Mouse (Mus musculus) intestine, embryonic 14.5 days (tissue): ENCODE results near the gene Arid2. TPM values are rescaled to one million over a fixed set of nuclear protein-coding genes. Genes with fewer than 3 reads are reported as not detected.

Source experiments
- ATAC-seq: fragments of 200-750 bp; cut with Nextera tagmentation; replicated peaks from 2 replicates; pipeline ENCODE4 v1.8.0; 2017; ENCODE audit warnings: low read depth, moderate number of reproducible peaks, moderate TSS enrichment, moderate library complexity; ENCODE audit not compliant: low FRiP score, low TSS enrichment
- DNase-seq: peaks from one replicate; pipeline ENCODE4 v3.0.0-alpha.2; 2018; ENCODE audit warnings: low spot score
- H3K27ac ChIP-seq: fragments of 300-500 bp; sonication (generic); 2 replicates; pipeline ENCODE4 v1.5.1; 2014; ENCODE audit warnings: low read depth, mild to moderate bottlenecking, control low read depth
- H3K27me3 ChIP-seq: fragments of 300-500 bp; sonication (generic); replicated peaks from 2 replicates; pipeline ENCODE4 v1.6.1; 2014; ENCODE audit warnings: low read length, control low read depth; ENCODE audit not compliant: control insufficient read depth, insufficient read depth
- H3K36me3 ChIP-seq: fragments of 300-500 bp; sonication (generic); 2 replicates; pipeline ENCODE4 v1.6.1; 2014; ENCODE audit warnings: low read length, control low read depth; ENCODE audit not compliant: control insufficient read depth, insufficient read depth
- H3K4me1 ChIP-seq: fragments of 300-500 bp; sonication (generic); replicated peaks from 2 replicates; pipeline ENCODE4 v1.6.1; 2014; ENCODE audit warnings: low read length, control low read depth, mixed read lengths; ENCODE audit not compliant: control insufficient read depth, insufficient read depth
- H3K4me2 ChIP-seq: fragments of 300-500 bp; sonication (generic); 2 replicates; pipeline ENCODE4 v1.6.1; 2014; ENCODE audit warnings: low read length
- H3K4me3 ChIP-seq: fragments of 300-500 bp; sonication (generic); 2 replicates; pipeline ENCODE4 v1.5.1; 2014; ENCODE audit warnings: low read depth, low read length, control low read depth, mixed read lengths
- H3K9ac ChIP-seq: fragments of 300-500 bp; sonication (generic); 2 replicates; pipeline ENCODE4 v1.6.1; 2014; ENCODE audit warnings: mild to moderate bottlenecking, low read length
- H3K9me3 ChIP-seq: fragments of 300-500 bp; sonication (generic); 2 replicates; pipeline ENCODE4 v1.6.1; 2016; ENCODE audit warnings: low read length, control low read depth; ENCODE audit not compliant: control insufficient read depth
- WGBS: fragments of 180-500 bp; shearing (Covaris S2); extraction: QIAGEN DNeasy Blood & Tissue Kit; methylation state at CpG from one replicate; pipeline ENCODE4 v1.1.7; 2014; 5-methylcytosine and 5-hydroxymethylcytosine counted together
- polyA plus RNA-seq: library from polyadenylated mRNA; unstranded; fragments of >200 nt; fragmentation: Nextera tagmentation; extraction: Ambion mirVana; gene quantifications from 2 replicates; pipeline ENCODE4 v1.2.1, GENCODE M21; 2014

Arid2 gene
- polyA plus RNA-seq, 1 experiment from 2014 or later = 28.1 TPM

DNA sequence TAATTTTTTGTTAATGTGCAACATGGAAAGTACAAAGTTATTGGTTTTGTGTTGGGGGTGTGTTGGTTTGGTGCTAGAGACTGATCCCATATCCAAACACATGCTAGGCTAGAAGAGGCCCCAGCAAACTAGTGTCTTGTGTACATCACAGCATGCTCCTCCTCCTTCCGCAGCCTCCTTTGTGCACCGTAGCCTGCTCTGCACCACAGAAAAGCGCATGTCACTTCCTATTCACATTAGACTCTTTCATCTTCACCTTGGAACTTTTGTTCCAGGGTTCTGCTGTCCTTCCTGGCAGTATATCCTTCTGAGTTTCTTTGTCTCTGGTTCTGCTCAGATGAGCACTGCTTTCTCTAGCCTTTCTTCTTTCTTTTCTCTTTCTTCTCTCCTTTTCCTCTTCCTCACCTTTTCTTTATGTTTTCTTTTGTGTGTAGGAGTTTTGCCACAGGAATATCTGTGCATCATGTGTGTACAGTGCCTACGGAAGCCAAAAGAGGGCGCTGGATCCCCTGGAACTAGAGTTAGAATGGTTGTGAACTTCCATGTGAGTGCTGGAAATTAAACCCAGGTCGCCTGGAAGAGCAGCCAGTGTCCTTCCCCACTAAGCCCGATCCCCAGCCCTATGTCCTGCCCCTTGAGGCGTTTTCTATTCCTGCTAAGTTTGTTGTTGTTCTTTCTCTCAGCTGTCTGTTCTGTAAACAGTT lies 109.5 kb downstream of the Arid2 start:
- no peak for ATAC-seq
- peaks cover 78% of the 10 kb centered on the region for H3K36me3 ChIP-seq
- H3K4me3 ChIP-seq = no peak overlapping the region

DNA sequence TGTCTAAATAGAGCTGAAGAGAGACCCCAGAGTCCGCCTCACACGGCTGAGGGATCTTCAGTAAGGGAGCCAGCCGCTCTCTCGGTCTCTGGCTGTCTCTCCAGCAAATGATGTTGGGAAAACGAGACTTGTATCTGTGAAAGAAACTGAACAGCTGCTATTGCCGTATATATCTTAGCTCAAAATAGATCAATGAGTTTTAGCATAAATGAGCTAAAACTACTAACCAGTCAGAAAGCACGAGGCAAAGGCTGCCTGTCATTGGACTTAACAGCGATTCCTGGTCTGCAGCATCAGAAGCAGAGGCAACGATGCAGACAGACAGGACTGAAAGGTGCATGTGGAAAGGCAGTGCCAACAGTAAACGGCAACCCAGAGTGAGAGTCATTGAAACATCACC lies 111.0 kb downstream of the Arid2 start:
- peaks cover 78% of the 10 kb centered on the region for H3K36me3 ChIP-seq
- H3K27me3 ChIP-seq = no peaks in the 10 kb centered on the region
- DNase-seq (no peak), ATAC-seq (no peak)
- no peaks in the 10 kb centered on the region for H3K4me1 ChIP-seq
- no peak overlapping the region for H3K4me2 ChIP-seq
- H3K4me3 ChIP-seq = no peak overlapping the region
- no peak overlapping the region for H3K27ac ChIP-seq
- 86% methylated on average over 10 of the region's 10 CpGs for WGBS
- no peaks in the 10 kb centered on the region for H3K9me3 ChIP-seq
- no peak overlapping the region for H3K9ac ChIP-seq

More for the DNA sequence above, 109.5 kb downstream of the Arid2 start:
- Histone ChIP-seq H3K4me2 (no peak overlapping the region), H3K9ac (no peak overlapping the region), H3K27ac (no peak overlapping the region), H3K27me3 (no peaks in the 10 kb centered on the region), H3K4me1 (no peaks in the 10 kb centered on the region), H3K9me3 (no peaks in the 10 kb centered on the region)
- 77% methylated on average over 8 of the region's 8 CpGs for WGBS
- no peak for DNase-seq

DNA sequence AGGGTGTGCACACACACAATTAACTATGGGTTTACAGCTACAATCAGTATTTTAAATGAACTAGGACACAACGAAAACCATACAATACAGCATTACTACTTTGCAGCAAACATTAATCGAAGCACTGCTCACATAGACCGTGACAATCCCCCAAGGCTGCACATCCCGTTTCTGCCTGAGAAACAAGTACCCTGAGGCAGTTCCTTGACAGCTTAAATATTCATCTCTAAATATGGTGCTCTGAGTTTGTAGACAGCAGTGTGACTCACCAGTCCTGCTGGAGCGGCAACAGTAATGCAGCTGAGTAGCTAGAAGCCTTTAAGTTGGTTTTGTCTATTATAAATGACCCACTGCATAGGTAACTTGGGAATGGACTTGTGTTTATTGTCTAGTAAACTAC lies 118.2 kb downstream of the Arid2 start:
- WGBS = 79% methylated on average over 5 of the region's 5 CpGs
- no peaks in the 10 kb centered on the region for H3K4me1 ChIP-seq
- no peaks in the 10 kb centered on the region for H3K27me3 ChIP-seq
- ATAC-seq (no peak), DNase-seq (no peak)
- no peak overlapping the region for H3K4me3 ChIP-seq
- H3K27ac ChIP-seq = no peak overlapping the region; the same call in 1 of the 2 replicates
- H3K4me2 ChIP-seq = no peak overlapping the region
- peaks cover 53% of the 10 kb centered on the region for H3K36me3 ChIP-seq
- no peaks in the 10 kb centered on the region for H3K9me3 ChIP-seq
- no peak overlapping the region for H3K9ac ChIP-seq

DNA sequence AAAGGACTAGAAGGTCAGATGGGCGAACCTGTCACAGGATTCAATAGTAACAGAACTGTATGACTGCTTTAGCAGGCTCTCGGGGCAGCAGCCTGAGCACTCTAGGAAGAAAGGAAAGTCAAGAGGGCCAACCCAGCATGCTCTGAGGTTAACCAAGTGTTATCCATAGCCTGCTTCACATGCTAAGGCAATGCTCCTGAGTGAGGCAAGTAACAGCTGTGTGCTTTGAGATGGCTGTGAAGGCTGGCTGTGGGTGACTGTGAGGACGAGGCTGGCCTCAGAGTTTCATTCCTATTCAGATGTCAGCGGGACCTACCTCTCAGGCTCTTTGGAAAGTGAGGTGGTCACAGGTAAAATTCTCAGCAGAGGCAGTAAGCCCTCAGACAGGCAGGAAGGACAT lies 118.9 kb downstream of the Arid2 start:
- 80% methylated on average over 4 of the region's 4 CpGs for WGBS
- DNase-seq (no peak), ATAC-seq (no peak)
- H3K27ac ChIP-seq = no peak overlapping the region
- no peaks in the 10 kb centered on the region for H3K27me3 ChIP-seq
- H3K36me3 ChIP-seq = peaks cover 59% of the 10 kb centered on the region
- no peaks in the 10 kb centered on the region for H3K9me3 ChIP-seq
- H3K4me3 ChIP-seq = no peak overlapping the region
- no peak overlapping the region for H3K4me2 ChIP-seq
- H3K9ac ChIP-seq = no peak overlapping the region
- no peaks in the 10 kb centered on the region for H3K4me1 ChIP-seq

DNA sequence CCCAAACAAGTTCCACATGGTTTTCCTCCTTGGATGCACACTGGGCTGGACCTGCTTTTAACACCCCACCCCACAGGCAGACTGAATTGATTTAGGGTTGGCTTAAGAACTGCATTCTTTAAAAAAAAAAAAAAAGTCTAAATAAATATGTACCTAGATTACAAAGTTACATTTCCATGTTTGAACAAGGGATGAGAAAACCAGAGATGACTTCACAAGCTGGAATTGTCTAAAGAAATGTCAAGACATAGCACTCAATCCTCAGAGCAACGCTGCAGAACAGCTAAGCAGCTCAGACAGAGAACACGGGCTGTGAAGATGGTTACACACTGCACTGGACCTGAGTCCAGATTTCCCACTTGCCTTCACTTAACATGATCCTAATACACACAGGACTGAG lies 119.8 kb downstream of the Arid2 start:
- no peaks in the 10 kb centered on the region for H3K9me3 ChIP-seq
- WGBS = 81% methylated on average over 2 of the region's 2 CpGs
- H3K9ac ChIP-seq = no peak overlapping the region
- H3K36me3 ChIP-seq = peaks cover 57% of the 10 kb centered on the region
- H3K4me2 ChIP-seq = no peak overlapping the region
- no peak for ATAC-seq
- no peak for DNase-seq
- H3K27me3 ChIP-seq = no peaks in the 10 kb centered on the region
- H3K4me3 ChIP-seq = no peak overlapping the region
- no peaks in the 10 kb centered on the region for H3K4me1 ChIP-seq
- no peak overlapping the region for H3K27ac ChIP-seq

DNA sequence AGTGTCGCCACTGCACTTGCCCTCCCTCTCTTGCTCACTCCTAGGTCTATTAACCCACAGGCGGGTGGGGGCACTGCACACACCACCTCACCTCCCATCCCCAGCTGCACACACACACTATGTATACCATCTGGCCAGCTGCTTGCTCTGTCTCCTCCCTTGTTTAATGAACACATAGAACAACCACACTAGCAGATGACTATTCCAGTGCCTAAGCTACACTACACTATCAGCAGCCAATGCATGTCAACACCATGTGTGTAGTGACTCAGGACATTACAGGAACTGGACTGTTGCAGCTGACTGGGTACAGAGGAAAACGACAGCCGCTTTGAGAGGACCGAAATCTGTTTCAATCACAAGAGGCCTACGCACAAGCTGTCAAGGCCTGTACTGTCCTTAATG lies 121.4 kb downstream of the Arid2 start:
- Histone ChIP-seq H3K4me3 (no peak overlapping the region), H3K27ac (no peak overlapping the region), H3K36me3 (peaks cover 59% of the 10 kb centered on the region), H3K9ac (no peak overlapping the region), H3K4me1 (no peaks in the 10 kb centered on the region), H3K9me3 (no peaks in the 10 kb centered on the region), H3K27me3 (no peaks in the 10 kb centered on the region), H3K4me2 (no peak overlapping the region)
- 88% methylated on average over 6 of the region's 6 CpGs for WGBS
- DNase-seq (no peak), ATAC-seq (no peak)

DNA sequence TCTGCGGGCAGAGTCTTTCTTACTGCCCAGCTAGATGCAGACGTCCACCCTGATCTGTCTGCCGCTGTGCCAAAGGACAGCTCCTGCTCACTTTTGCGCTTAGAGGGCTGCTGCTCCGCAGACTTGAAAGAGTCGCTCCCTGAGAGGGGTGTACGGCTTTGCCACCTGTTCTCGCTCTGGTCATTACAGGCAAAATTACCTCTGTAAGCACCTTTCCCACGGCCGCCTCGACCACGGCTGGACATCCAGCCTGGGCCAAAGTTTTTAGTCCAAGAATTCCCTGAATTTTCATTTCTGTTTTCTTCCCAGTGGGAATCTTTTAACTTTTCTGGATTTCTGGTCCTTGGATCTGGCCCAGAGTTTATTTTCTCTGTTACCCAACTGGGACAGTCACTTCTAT lies 130.8 kb downstream of the Arid2 start:
- DNase-seq (peak; percentile 45), ATAC-seq (no peak)
- Histone ChIP-seq H3K27me3 (no peaks in the 10 kb centered on the region), H3K36me3 (peaks cover 99% of the 10 kb centered on the region), H3K9me3 (no peaks in the 10 kb centered on the region), H3K4me2 (no peak overlapping the region), H3K4me3 (no peak overlapping the region), H3K9ac (no peak overlapping the region), H3K27ac (no peak overlapping the region), H3K4me1 (no peaks in the 10 kb centered on the region)
- WGBS = 93% methylated on average over 12 of the region's 12 CpGs

DNA sequence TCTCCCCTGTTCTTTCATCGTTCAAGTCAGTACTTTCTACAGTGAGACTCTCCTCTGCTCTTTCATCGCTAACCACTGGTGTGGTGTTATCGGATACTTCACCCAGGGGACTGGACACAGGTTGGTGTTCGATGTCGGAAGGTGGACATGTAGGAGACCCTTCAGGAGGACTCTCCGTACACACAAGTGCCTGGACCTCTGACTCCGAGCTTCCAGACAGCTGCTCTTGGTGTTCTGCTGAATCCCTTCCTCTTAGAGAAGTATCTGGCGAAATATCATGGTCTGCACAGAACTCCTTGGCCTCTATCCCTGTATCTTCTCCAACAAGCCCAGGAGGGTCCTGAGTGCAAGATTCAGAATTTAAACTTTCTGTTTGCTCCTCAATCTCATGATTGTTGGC lies 132.6 kb downstream of the Arid2 start:
- no peak overlapping the region for H3K4me3 ChIP-seq
- DNase-seq = no peak
- no peak overlapping the region for H3K4me2 ChIP-seq
- H3K4me1 ChIP-seq = no peaks in the 10 kb centered on the region
- H3K27me3 ChIP-seq = no peaks in the 10 kb centered on the region
- H3K9me3 ChIP-seq = no peaks in the 10 kb centered on the region
- peaks cover 97% of the 10 kb centered on the region for H3K36me3 ChIP-seq
- WGBS = 93% methylated on average over 8 of the region's 8 CpGs
- H3K27ac ChIP-seq = no peak overlapping the region
- no peak overlapping the region for H3K9ac ChIP-seq
- ATAC-seq = no peak

DNA sequence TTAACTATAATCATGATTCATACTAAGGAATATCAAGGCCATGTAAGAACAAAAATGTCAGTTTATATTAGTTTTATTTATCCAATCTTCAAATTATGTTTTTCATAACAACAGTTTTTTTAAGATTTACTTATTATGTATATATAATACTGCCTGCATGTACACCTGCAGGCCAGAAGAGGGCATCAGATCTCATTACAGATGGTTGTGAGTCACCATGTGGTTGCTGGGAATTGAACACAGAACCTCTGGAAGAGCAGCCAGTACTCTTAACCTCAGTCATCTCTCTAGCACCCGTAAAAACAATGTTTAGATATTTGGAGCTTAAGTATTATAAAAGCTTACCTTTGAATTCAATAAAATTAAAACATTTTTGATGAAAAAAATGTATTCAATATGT lies 146.9 kb downstream of the Arid2 start:
- no peak for ATAC-seq
- no peak overlapping the region for H3K9ac ChIP-seq
- 0 out of 2 replicates have a peak, but pooled peaks cover 3% of the 10 kb centered on the region for H3K9me3 ChIP-seq
- no peak overlapping the region for H3K4me3 ChIP-seq
- 93% methylated on average over 1 of the region's 1 CpGs for WGBS
- H3K27me3 ChIP-seq = no peaks in the 10 kb centered on the region
- H3K36me3 ChIP-seq = peaks cover 70% of the 10 kb centered on the region
- no peak overlapping the region for H3K27ac ChIP-seq
- no peak for DNase-seq
- no peak overlapping the region for H3K4me2 ChIP-seq
- no peaks in the 10 kb centered on the region for H3K4me1 ChIP-seq
